Mouse (Mus musculus): Measurements from ENCODE around the gene Olfr270. TPM values are rescaled to one million over a fixed set of nuclear protein-coding genes. Genes with fewer than 3 reads are reported as not detected.
A peak's percentile ranks its signal among the peaks of the same experiment; 100 is the strongest.

Olfr270 gene
- polyA plus RNA-seq, 1 experiment from 2014 or later, result not detected

DNA sequence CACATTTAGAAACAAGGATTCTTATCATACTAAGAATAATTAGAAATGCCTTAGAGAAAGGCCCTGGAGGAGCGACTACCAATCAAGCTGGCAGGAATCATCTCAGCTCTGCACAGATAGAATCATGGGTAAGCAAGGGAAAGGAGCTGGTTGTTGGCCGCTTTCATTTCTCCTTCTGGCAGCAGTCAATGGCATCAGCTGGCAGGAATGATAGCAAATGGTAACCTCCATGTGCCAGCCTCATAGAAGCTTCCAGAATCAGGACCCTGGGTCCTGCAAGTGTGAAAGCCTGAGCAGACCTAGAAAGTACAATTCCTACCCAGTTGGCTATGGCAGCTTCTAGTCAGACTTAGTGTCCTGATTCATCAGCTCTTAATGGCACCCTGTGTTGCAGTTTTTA lies 21.9 kb downstream of the Olfr270 start:
- 83% methylated on average over 2 of the region's 2 CpGs for WGBS
- Histone ChIP-seq H3K4me3 (ENCODE audit: low read depth, low read length) (no peak overlapping the region), H3K9ac (replicated peaks; ENCODE audit: low read depth, low read length) (no peak overlapping the region), H3K36me3 (ENCODE audit: control insufficient read depth, insufficient read depth, low read length) (no peaks in the 10 kb centered on the region), H3K4me2 (replicated peaks; ENCODE audit: low read depth, low read length) (no peak overlapping the region), H3K27ac (ENCODE audit: low read length) (no peak overlapping the region), H3K27me3 (ENCODE audit: control insufficient read depth, insufficient read depth, low read length) (no peaks in the 10 kb centered on the region), H3K4me1 (ENCODE audit: control insufficient read depth, insufficient read depth, low read length) (no peaks in the 10 kb centered on the region), H3K9me3 (ENCODE audit: control insufficient read depth, low read depth, low read length) (0 out of 2 replicates have a peak, but pooled peaks cover 3% of the 10 kb centered on the region)
- ATAC-seq (ENCODE audit: insufficient number of reproducible peaks, insufficient read depth, low FRiP score, low read depth), result no peak

DNA sequence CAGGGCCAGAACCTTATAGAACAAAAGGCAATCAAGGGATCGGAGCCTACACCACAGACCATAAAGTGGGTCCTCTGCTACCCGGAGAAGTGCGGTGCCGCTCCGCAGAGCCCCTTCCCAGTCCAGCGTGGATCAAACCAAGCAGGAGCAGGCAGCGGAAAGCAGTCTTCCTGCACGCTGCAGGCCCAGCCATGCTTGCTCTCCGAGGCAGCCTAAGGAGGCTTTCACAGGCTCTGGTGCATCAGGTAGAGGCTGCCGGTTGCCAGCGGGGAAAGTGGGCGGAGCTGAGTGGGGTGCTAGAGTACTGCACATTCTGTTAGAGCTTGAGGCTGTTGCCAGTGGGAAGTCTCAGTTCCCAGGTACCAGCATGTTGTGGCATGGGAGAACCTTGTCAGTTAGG lies 24.9 kb downstream of the Olfr270 start, which contains the start of gene Nipsnap3a:
Gene Nipsnap3a (plus strand): TSS at position 25 of the 400 bp plus-strand sequence.
- H3K4me3 ChIP-seq (ENCODE audit: low read depth, low read length), result 0 out of 2 replicates have a peak within 1 kb of the TSS, but pooled peaks have one; percentile 5

DNA sequence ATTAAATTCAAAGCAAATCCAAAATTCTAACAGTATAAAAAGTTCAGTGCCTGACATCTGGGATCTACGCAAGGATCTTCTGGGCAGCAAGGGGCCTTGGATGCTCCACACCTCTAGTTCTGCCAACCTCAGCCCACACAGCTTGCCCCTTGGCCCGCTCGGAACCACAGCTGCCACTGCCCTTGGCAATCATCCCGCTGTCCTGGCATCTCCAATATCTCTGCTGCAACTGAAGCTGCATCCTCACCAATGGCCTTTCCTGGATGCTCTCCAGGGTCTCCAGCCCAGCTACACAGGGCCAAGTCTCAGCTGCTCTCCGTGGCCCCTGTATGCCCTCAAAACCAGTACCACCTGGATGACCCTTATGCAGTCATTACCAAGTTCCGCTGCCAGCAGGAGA lies 35.1 kb downstream of the Olfr270 start:
- no peak overlapping the region for H3K9ac ChIP-seq (replicated peaks; ENCODE audit: low read depth, low read length)
- H3K27ac ChIP-seq (ENCODE audit: low read length), result no peak overlapping the region
- H3K27me3 ChIP-seq (ENCODE audit: control insufficient read depth, insufficient read depth, low read length), result no peaks in the 10 kb centered on the region
- H3K4me3 ChIP-seq (ENCODE audit: low read depth, low read length), result no peak overlapping the region
- H3K4me1 ChIP-seq (ENCODE audit: control insufficient read depth, insufficient read depth, low read length), result no peaks in the 10 kb centered on the region
- H3K9me3 ChIP-seq (ENCODE audit: control insufficient read depth, low read depth, low read length), result no peaks in the 10 kb centered on the region
- ATAC-seq (ENCODE audit: insufficient number of reproducible peaks, insufficient read depth, low FRiP score, low read depth), result no peak
- no peak overlapping the region for H3K4me2 ChIP-seq (replicated peaks; ENCODE audit: low read depth, low read length)
- no peaks in the 10 kb centered on the region for H3K36me3 ChIP-seq (ENCODE audit: control insufficient read depth, insufficient read depth, low read length)
- WGBS, result 94% methylated on average over 6 of the region's 6 CpGs

More for the DNA sequence above, 24.9 kb downstream of the Olfr270 start, which contains the start of gene Nipsnap3a:
- Histone ChIP-seq H3K4me2 (replicated peaks; ENCODE audit: low read depth, low read length) (peak within 1 kb of the TSS; percentile 51), H3K27me3 (ENCODE audit: control insufficient read depth, insufficient read depth, low read length) (no peaks in the 10 kb centered on the region), H3K9me3 (ENCODE audit: control insufficient read depth, low read depth, low read length) (0 out of 2 replicates have a peak, but pooled peaks cover 3% of the 10 kb centered on the region), H3K36me3 (ENCODE audit: control insufficient read depth, insufficient read depth, low read length) (no peaks in the 10 kb centered on the region), H3K9ac (replicated peaks; ENCODE audit: low read depth, low read length) (no peak within 1 kb of the TSS; the same call in 1 of the 2 replicates), H3K27ac (ENCODE audit: low read length) (no peak within 1 kb of the TSS), H3K4me1 (ENCODE audit: control insufficient read depth, insufficient read depth, low read length) (no peaks in the 10 kb centered on the region)
- 32% methylated on average over 12 of the region's 12 CpGs for WGBS
- ATAC-seq (ENCODE audit: insufficient number of reproducible peaks, insufficient read depth, low FRiP score, low read depth), result 0 out of 2 replicates have a peak, but pooled peaks have one; percentile 37

DNA sequence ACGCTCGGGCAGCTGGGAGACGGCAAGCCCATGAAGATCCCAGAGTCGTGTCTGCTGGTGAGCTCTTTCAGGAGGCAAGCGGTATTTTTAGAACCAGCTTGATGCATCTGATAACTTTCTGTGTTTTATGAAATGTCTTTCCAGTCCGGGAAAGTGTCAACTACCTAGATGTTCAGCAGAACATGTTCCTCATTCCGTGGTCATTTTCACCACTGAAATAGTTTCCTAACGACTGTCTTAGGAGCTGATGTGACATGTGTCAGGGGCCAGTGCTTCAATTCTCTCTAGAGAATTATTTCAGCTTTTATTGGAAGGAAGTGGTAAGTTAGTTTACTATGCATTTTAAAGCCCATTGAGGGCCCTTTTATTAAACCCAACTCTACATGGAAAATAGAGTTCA lies 35.8 kb downstream of the Olfr270 start:
- 68% methylated on average over 8 of the region's 8 CpGs for WGBS

DNA sequence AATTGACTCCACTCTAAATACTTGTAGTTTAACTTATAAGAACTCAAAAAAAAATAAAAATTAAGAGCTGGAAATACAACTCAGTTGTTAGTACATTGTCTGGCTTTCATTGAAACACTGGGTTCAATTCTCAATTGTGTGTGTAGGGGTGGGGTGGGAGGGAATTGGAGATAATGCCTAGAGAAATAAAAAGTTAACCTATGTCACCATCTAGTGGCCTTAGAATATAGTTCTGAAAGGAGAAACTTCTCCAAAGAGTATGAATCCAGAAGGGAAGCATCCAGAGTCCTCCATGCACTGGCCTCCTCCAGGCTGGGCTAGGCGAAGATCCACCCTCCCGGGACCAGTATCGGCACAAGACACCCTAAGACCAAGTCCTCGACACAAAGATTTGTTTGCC lies 44.8 kb downstream of the Olfr270 start:
- no peak overlapping the region for H3K4me3 ChIP-seq (ENCODE audit: low read depth, low read length)

More for the DNA sequence above, 35.8 kb downstream of the Olfr270 start:
- Histone ChIP-seq H3K9me3 (ENCODE audit: control insufficient read depth, low read depth, low read length) (no peaks in the 10 kb centered on the region), H3K27ac (ENCODE audit: low read length) (no peak overlapping the region), H3K4me1 (ENCODE audit: control insufficient read depth, insufficient read depth, low read length) (no peaks in the 10 kb centered on the region), H3K36me3 (ENCODE audit: control insufficient read depth, insufficient read depth, low read length) (no peaks in the 10 kb centered on the region), H3K9ac (replicated peaks; ENCODE audit: low read depth, low read length) (no peak overlapping the region), H3K4me2 (replicated peaks; ENCODE audit: low read depth, low read length) (no peak overlapping the region), H3K27me3 (ENCODE audit: control insufficient read depth, insufficient read depth, low read length) (no peaks in the 10 kb centered on the region), H3K4me3 (ENCODE audit: low read depth, low read length) (no peak overlapping the region)
- ATAC-seq (ENCODE audit: insufficient number of reproducible peaks, insufficient read depth, low FRiP score, low read depth), result no peak

DNA sequence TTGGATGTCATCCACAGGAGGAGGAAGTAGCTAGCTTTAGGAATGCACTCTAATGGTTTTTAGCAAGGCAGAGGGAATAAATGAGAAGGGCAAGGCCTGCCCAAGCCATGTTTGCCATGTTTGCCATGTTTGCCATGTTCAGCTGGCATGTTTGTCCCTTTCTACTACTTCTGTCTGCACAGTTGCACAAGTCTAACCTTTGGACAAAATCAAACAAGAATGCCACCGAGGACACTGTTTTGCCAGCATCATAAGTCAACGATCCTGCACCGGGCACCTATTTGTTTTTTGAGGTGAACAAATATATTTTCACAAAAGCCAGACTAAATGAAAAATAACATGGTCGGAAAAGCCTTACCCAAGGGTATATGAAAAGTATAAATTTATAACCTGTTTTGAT lies 45.5 kb downstream of the Olfr270 start:
- Histone ChIP-seq H3K4me3 (ENCODE audit: low read depth, low read length) (no peak overlapping the region), H3K27me3 (ENCODE audit: control insufficient read depth, insufficient read depth, low read length) (no peaks in the 10 kb centered on the region), H3K4me1 (ENCODE audit: control insufficient read depth, insufficient read depth, low read length) (0 out of 2 replicates have a peak, but pooled peaks cover 4% of the 10 kb centered on the region), H3K36me3 (ENCODE audit: control insufficient read depth, insufficient read depth, low read length) (no peaks in the 10 kb centered on the region), H3K4me2 (replicated peaks; ENCODE audit: low read depth, low read length) (no peak overlapping the region), H3K27ac (ENCODE audit: low read length) (no peak overlapping the region), H3K9me3 (ENCODE audit: control insufficient read depth, low read depth, low read length) (no peaks in the 10 kb centered on the region), H3K9ac (replicated peaks; ENCODE audit: low read depth, low read length) (no peak overlapping the region)
- WGBS, result 71% methylated on average over 4 of the region's 4 CpGs
- no peak for ATAC-seq (ENCODE audit: insufficient number of reproducible peaks, insufficient read depth, low FRiP score, low read depth)

More for the DNA sequence above, 44.8 kb downstream of the Olfr270 start:
- no peaks in the 10 kb centered on the region for H3K9me3 ChIP-seq (ENCODE audit: control insufficient read depth, low read depth, low read length)
- H3K27ac ChIP-seq (ENCODE audit: low read length), result no peak overlapping the region
- H3K9ac ChIP-seq (replicated peaks; ENCODE audit: low read depth, low read length), result no peak overlapping the region
- no peak overlapping the region for H3K4me2 ChIP-seq (replicated peaks; ENCODE audit: low read depth, low read length)
- no peaks in the 10 kb centered on the region for H3K36me3 ChIP-seq (ENCODE audit: control insufficient read depth, insufficient read depth, low read length)
- 77% methylated on average over 4 of the region's 4 CpGs for WGBS
- no peak for ATAC-seq (ENCODE audit: insufficient number of reproducible peaks, insufficient read depth, low FRiP score, low read depth)
- H3K27me3 ChIP-seq (ENCODE audit: control insufficient read depth, insufficient read depth, low read length), result no peaks in the 10 kb centered on the region
- 0 out of 2 replicates have a peak, but pooled peaks cover 4% of the 10 kb centered on the region for H3K4me1 ChIP-seq (ENCODE audit: control insufficient read depth, insufficient read depth, low read length)

DNA sequence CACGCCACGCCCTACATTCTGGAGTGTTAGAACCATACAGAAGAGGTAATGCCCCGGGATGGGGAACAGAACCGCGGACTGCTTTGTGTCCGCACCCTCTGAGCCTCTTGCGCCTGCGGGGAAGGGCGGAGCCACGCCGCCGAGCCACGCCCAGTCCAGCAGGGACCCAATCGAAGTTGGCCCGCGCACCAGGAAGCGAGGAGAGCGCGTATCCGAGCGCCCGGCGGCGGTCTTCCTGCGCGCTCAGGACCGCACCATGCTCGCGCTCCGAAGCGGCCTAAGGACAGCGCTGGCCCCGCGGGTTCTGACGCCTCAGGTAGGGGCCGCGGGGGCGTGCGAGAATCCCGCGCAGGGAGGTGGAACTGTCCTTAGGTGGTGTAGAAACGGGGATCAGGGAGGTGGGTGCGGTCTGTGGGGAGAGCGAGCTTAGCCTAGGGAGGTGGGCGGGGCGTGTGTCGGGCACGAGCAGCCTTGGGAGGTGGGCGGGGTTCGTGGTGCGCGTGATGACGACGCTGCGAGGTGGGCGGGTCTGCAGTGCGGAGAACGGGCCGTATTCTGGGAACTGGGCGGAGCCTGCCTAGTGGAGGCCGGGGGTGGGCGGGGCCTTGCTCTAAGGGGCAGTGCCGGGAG lies 47.5 kb downstream of the Olfr270 start, which contains the start of gene Nipsnap3b:
Gene Nipsnap3b (plus strand): TSS at position 149 of the 630 bp plus-strand sequence.
- peak within 1 kb of the TSS; percentile 13; the same call in 1 of the 2 replicates for H3K27ac ChIP-seq (ENCODE audit: low read length)
- peak within 1 kb of the TSS; percentile 43 for H3K9ac ChIP-seq (replicated peaks; ENCODE audit: low read depth, low read length)
- H3K27me3 ChIP-seq (ENCODE audit: control insufficient read depth, insufficient read depth, low read length), result no peaks in the 10 kb centered on the region
- WGBS, result under 1% methylated on average over 63 of the region's 63 CpGs
- peak; percentile 97 for ATAC-seq (ENCODE audit: insufficient number of reproducible peaks, insufficient read depth, low FRiP score, low read depth)
- 0 out of 2 replicates have a peak, but pooled peaks cover 4% of the 10 kb centered on the region for H3K4me1 ChIP-seq (ENCODE audit: control insufficient read depth, insufficient read depth, low read length)
- H3K36me3 ChIP-seq (ENCODE audit: control insufficient read depth, insufficient read depth, low read length), result peaks cover 9% of the 10 kb centered on the region
- H3K4me3 ChIP-seq (ENCODE audit: low read depth, low read length), result peak within 1 kb of the TSS; percentile 62
- no peaks in the 10 kb centered on the region; the same call in 1 of the 2 replicates for H3K9me3 ChIP-seq (ENCODE audit: control insufficient read depth, low read depth, low read length)
- H3K4me2 ChIP-seq (replicated peaks; ENCODE audit: low read depth, low read length), result peak within 1 kb of the TSS; percentile 57

DNA sequence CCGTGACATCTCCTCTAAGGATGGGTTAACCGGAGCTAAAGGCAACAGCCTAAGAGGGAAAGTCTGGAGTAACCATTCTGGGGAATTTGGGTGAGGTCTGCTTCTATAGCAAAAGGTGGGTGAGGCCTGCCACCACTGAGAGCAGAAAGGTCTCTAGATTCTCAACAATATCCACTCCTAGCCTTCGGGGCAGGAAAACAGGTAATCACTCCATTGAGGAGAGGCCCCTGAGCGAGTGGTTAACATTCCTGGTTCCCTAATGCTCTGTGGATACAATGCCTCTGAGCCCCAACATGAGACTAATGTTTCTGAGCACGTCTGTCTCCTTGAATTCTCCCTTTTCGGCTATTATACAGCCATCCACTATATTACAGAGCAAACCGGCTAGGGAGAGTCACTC lies 50.1 kb downstream of the Olfr270 start:
- no peaks in the 10 kb centered on the region for H3K27me3 ChIP-seq (ENCODE audit: control insufficient read depth, insufficient read depth, low read length)
- H3K4me3 ChIP-seq (ENCODE audit: low read depth, low read length), result no peak overlapping the region
- no peak overlapping the region for H3K9ac ChIP-seq (replicated peaks; ENCODE audit: low read depth, low read length)
- 86% methylated on average over 7 of the region's 7 CpGs for WGBS
- no peak for ATAC-seq (ENCODE audit: insufficient number of reproducible peaks, insufficient read depth, low FRiP score, low read depth)
- H3K9me3 ChIP-seq (ENCODE audit: control insufficient read depth, low read depth, low read length), result no peaks in the 10 kb centered on the region; the same call in 1 of the 2 replicates
- H3K4me1 ChIP-seq (ENCODE audit: control insufficient read depth, insufficient read depth, low read length), result 0 out of 2 replicates have a peak, but pooled peaks cover 4% of the 10 kb centered on the region
- H3K36me3 ChIP-seq (ENCODE audit: control insufficient read depth, insufficient read depth, low read length), result peaks cover 16% of the 10 kb centered on the region
- H3K27ac ChIP-seq (ENCODE audit: low read length), result no peak overlapping the region
- no peak overlapping the region for H3K4me2 ChIP-seq (replicated peaks; ENCODE audit: low read depth, low read length)
